Mouse (Mus musculus): ENCODE measurements at regions not wholly inside any gene's neighbourhood (a gene's known extent, or its start where the extent isn't known, plus 50 kb on each side); places are given as distances from the start of the nearest gene placed in this dataset.

DNA sequence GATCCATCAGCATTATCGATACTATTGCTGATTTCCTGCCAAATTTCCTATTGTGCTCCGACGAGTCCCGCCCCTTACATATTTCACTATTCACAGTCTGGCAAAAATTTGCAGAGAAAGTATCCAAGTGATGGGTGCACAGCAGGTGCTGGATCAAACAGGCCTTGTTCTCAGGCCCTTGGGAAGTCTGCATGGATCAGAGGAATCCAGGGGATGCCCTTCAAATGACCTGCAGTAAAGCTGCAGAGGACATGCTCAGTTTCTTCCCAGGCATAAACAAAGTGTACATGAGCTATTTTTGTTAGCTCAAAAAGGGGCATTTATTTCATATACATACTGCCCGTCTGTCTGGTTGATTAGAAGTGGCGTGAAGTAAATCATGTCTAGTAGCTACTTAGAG is 194.2 kb upstream of the Zic1 start:
- no peak for DNase-seq

DNA sequence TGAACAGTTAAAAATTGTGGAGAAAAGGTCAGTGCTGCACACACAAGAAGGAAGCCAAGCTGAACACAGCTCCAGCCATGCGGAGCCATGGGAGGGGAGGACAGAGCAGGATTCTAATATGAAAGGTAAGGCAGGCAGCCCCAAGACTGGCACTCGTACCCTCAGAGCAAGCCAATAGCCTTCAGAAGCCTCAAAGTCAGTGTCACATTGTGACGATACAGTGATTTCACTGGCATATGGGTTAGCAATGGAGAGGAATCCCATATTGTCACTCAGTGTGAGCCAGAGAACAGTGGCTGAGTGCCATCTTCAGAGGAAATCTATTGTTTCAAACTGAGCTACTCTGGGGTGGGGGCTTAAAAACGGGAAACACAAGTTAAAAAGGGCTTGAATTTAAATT is 181.4 kb upstream of the Zic1 start:
- no peak for DNase-seq

DNA sequence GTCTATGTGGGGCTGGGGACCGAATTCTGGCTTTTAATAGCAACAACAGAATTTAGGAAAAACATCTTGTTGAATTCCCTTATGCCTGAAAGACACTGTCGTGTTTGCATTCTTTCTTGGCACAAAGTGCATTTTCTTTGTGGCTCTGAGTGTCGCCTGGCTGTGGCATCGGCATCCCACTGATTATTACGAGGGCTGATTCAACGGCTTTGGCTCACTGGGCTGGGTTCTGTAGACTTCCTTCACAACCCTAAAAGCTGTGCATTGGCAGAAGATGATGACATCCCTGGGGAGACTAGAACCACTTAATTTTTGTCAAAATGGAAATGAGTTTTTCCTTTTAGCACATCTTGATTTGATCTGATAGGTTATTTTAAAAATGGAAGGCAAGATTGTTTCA is 179.8 kb upstream of the Zic1 start:
- no peak for DNase-seq

DNA sequence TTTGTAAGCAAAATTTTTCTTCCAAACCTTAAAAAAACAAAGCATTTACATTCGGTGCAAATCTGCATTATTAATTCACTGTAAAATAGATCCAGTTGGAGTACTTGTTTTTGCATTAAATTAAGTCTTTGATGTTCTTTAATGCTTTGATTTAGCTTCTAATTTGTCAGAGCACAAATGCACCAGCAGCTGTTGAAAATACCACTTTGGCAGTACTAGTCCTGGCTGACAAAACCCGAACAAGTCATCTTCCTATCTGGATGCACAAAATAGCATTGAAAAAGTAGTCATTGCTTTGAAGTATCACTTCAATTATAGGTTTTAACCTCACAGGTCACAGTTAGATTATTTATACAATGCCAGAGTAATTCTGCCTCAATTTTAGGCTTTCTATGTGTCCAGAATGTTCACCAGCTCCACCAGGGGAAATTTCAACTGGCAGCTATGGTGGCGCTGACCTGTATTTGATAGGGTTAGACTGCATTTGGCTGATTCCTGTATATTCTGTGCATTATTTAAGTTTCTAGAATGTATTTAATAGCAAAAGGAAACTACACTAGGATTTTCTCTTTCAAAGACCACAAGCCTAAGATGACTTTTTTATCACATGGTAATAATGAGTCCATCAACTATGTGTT is 163.3 kb upstream of the Zic1 start:
- DNase-seq, result no peak

DNA sequence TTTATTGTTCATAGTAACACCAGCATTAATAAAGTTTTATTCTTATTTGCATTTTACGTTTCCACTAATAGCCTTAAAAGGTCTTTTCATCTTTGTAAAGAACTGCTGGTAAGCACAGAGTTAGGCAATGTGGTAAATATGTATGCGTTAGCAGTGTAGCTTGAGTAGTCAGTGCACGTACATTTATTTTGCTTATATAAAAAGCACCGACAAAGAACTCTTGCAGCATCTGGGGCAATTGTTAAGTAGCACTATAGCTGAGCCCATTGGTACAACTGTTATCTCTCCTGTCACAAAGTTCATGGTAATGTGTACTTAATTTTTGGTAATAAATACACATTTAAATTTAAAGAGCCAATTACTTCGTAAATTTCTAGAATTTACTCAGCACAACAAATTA is 162.8 kb upstream of the Zic1 start:
- no peak for DNase-seq

DNA sequence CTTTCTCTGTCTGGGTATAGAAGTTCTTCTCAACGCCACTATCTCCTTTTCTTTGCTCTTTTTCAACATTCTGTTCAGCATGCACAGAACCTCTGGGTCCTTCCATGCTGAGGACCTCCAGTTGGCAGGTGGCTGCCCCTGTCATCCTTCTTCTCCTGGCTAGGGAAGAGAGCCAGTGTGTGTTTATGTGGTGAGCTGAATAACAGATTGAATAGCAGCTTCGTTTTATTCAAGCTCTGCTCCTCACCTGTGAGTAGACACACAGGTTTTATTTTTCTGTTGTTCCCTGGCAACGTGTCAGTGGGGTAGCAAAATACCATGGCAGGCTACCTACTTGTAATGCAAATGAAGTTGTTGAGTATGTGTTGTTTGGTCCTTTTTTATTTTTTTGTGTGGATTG is 154.9 kb upstream of the Zic1 start:
- DNase-seq, result no peak

DNA sequence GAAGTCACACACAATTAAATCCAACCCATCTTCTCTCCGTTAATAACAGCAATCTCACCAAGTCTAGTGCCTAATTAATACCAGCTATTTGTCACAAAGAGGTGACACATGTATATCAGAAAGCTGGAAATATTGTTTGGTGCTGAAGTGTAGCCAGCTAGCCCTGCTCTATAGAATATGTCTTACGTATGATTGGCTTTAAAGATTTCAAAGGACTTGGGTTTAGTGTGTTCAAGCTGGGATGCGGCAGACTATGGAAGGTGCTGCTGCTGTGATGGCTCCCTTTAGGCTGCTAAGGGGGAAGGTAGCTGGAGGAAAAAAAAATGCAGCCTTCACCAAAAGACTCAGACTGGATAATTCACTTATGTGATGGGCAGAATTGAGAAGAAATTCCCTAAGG is 144.1 kb upstream of the Zic1 start:
- no peak for DNase-seq

DNA sequence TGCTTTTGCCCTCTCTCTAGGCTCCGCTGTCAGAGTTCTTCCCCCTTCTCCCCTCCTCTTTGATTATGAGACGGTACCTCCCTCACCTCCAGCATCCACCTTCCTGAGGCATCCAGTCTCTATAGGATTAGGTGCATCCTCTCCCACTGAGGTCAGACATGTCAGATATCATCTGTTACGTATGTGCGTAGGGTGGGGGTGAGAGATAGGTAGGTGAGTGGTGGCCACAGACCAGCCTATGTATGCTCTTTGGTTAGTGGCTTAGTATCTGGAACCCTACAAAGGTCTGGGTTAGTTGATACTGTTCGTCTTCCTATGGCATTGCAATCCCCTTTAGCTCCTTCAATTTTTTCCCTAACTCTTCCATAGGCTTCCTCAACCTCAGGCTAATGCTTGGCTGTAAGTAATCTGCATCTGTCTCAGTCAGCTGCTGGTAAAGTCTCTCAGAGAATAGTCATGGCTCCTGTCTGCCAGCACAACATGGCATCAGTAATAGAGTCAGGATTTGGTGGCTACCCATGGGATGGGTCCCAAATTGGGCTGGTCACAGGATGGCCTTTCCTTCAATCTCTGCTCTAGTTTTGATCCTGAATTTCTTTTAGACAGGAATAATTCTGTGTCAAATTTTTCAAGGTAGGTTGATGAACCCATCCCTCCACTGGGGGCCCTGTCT is 138.2 kb upstream of the Zic1 start:
- DNase-seq, result no peak

DNA sequence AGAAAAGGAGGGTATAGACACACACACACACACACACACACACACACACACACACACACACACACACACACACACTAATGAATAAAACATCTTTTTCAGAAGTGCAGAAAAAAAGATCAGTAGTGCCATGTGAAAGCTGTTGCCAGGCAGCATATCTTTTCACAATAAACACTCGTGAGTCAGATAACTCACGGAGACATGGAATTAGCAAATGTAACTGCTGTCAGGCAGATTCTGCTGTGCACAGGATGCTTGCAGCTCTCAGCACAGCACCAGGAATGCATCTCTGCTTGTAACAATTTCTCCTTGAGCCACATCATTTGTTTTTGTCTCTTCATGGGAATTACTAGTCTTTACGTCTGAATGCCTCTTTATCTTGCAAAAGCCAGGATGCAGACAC is 111.0 kb upstream of the Zic1 start:
- DNase-seq, result no peak

DNA sequence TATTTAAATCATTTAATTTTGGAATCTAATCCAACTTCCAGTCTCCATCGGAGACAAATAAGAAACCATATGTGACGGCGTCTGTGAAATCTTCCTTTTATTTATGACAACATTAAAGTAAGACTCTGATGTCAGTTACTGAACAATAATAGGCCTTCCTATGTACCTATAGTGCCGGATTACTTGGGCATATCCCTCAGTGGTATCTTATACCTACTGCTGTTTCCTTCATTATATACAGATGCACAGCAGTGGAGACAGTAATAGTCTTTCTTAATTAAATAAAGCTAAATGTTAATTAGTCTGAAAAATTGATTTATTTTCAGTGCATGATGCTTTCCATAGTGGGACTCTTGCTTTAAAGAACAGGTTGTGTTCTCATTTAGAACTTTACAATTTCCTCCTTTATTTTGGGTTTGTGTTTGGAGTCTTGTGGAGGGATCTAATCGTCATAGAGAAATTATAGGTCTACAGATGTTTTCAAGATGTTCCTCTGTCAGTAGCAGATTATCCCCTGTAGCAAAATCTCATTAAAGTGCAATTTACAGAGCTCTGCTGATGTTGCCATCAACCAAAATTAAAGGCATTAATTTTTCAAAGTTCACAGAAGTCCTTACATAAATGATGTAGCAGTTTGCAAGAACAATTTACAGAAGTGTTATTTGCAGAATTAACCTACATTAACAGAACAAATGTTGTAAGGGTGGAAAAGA is 97.3 kb upstream of the Zic1 start:
- DNase-seq, result no peak

DNA sequence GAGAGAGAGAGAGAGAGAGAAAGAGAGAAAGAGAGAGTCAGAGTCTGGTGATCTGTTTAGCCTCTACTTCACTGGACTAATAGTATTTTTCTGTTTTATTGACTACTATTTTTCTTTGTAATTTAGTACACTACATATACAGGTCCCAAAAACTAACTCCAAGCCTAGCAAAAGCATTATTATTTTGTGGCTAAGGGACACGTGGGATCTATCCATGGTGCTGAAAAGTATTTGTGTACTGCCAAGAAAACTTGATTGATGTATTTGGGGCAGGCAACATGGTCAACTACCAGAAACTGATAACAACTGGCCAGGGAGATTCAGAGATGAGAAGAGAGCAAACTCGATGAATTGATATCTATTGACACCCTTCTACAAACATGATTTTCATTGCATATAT is 94.3 kb upstream of the Zic1 start:
- DNase-seq, result no peak

DNA sequence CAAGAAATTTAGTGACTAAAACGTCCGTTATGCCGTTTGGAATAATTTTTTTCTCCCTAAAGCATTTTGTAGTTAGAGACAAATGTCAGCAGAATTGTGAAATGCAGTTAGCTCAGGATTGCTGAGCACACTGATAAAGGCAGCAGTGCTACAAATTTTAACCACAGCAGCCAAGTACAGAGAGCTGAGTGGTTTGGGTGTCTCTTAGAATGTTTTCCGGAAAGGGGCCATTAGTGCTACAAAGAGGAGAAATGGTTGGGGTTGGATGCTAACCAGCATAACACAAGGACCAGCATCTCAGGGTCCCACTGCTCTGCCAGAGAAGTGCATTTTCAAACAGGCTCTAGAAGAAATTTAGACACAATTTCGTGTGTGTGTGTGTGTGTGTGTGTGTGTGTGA is 91.2 kb upstream of the Zic1 start:
- DNase-seq, result no peak

DNA sequence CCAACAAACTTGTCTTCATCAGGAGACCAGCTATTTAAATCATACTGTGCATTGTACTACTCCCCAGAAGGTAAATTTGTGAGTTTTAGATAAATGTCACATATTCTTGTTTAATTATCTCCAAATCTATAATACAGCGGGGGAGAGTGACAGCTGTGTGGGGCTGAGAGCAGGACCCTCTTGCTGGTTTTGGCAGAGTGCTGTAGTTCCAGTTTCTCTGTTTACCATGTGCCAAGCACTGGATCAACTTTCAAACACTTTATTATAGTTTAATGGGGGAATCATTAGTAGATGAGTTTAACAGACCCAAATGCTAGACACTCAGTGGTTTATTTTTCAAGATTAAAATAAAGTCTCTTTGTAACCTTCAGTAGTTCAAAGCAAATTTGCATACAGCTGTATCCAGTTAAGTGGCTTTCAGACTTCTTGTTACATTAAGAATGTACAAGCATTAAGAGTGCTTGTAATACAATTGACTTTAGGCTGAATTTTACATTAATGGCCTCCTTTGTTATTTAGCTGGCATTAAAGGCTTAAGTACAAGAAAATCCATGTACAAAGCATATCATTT is 90.7 kb upstream of the Zic1 start:
- no peak for DNase-seq

DNA sequence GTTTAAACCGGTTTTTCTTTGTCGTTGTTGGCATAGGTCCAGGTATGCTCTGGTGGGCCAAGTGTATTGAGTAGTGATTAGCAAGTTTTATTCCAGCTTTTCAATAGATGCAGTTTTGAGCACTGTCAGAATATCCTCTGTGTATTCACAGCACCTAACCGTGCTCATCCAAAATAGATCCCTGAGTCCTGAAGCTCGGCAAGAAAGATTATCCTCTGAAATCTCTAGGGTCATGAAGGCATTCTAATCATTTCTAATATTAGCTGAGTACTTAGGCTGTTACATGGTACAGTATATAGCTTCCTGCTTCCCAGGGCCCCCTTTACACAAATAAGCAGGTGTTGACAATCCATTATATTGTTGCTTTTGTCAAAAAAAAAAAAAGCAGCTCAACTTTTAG is 73.5 kb upstream of the Zic1 start:
- no peak for DNase-seq
